26 mouse cellular contexts compared by ENCODE assay signal in the genomic region with DNA sequence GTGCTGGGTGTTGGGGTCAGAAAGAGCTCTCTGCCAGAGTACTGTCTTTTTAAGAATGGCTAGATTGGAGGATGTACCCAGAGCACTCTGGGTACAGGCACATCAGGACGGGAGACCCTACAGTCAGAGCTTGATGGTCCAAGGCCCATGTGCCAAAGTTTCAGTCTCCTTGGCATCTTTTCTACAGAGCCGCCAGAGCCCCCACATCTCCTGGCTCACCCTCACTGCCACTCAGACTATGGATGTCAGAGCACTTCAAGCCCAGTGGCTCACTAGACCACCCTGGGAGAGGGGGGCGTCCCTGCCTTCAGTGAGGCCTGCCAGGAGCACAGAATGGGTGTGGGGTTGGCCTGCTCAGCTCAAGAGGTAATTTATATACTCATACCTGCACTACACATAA.
"Had no signal": no experiment of that assay in that cellular context is flagged by ENCODE, and none has a peak within 500 bp of the region (broad histone marks: within the 10 kb centered on the region; RNA-seq: fewer than 3 reads in every experiment).

No protein-coding gene starts in this region.

- H3K4me1 ChIP-seq: heart, embryonic 10.5 days; heart, embryonic 12.5 days; intestine, embryonic 15.5 days; limb, embryonic 12.5 days; liver, embryonic 13.5 days had no signal

- H3K27ac ChIP-seq: gastrocnemius, adult 2 months; heart, embryonic 10.5 days; hindbrain, embryonic 10.5 days; hindbrain, embryonic 12.5 days; hindbrain, embryonic 15.5 days; intestine, embryonic 15.5 days; layer of hippocampus, adult 2 months; left cerebral cortex, adult 2 months; limb, embryonic 10.5 days; limb, embryonic 12.5 days; liver, embryonic 13.5 days had no signal

- H3K4me3 ChIP-seq: gastrocnemius, adult 2 months; heart, embryonic 10.5 days; heart, embryonic 12.5 days; hindbrain, embryonic 10.5 days; hindbrain, embryonic 12.5 days; hindbrain, embryonic 15.5 days; intestine, embryonic 15.5 days; layer of hippocampus, adult 2 months; left cerebral cortex, adult 2 months; limb, embryonic 10.5 days; limb, embryonic 12.5 days; liver, embryonic 13.5 days had no signal

- DNase-seq: gastrocnemius, adult 2 months; gastrocnemius, postnatal 10 days; gastrocnemius, postnatal 25 days; heart, adult 18-20 months; heart, postnatal 10 days; heart, postnatal 4 days; kidney, adult 18-20 months; kidney, adult 8-10 months; kidney, postnatal 10 days; kidney, postnatal 25 days; kidney, postnatal 4 days; liver; liver, embryonic 13.5 days had no signal

- ATAC-seq: inflammation-experienced regulatory T-cells, adult 6 months; intestine, embryonic 15.5 days; intestine, postnatal 0 days had no signal

- H3K9me3 ChIP-seq: heart, embryonic 10.5 days; hindbrain, embryonic 10.5 days; hindbrain, embryonic 12.5 days; hindbrain, embryonic 15.5 days; intestine, embryonic 15.5 days; limb, embryonic 10.5 days; liver, embryonic 13.5 days had no signal

- H3K9ac ChIP-seq: heart, embryonic 12.5 days; hindbrain, embryonic 12.5 days; hindbrain, embryonic 15.5 days; intestine, embryonic 15.5 days; limb, embryonic 12.5 days; liver, embryonic 13.5 days had no signal

- H3K36me3 ChIP-seq: heart, embryonic 10.5 days; heart, embryonic 12.5 days; hindbrain, embryonic 15.5 days; intestine, embryonic 15.5 days; limb, embryonic 10.5 days; limb, embryonic 12.5 days; liver, embryonic 13.5 days had no signal

- H3K27me3 ChIP-seq: heart, embryonic 12.5 days; hindbrain, embryonic 12.5 days; hindbrain, embryonic 15.5 days; intestine, embryonic 15.5 days; limb, embryonic 12.5 days; liver, embryonic 13.5 days had no signal

- H3K4me2 ChIP-seq: heart, embryonic 12.5 days; hindbrain, embryonic 12.5 days; hindbrain, embryonic 15.5 days; intestine, embryonic 15.5 days; limb, embryonic 12.5 days; liver, embryonic 11.5 days; liver, embryonic 13.5 days had no signal
